Mouse (Mus musculus) MEL (cell line): ENCODE data around the gene Cep131. TPM values are rescaled to one million over a fixed set of nuclear protein-coding genes. Genes with fewer than 3 reads are reported as not detected.

ENCODE experiments used
- DNase-seq: peaks from one replicate; pipeline ENCODE4 v3.0.0; 2011; ENCODE audit warnings: low read depth, low spot score
- H3K27ac ChIP-seq: 2 replicates; pipeline ENCODE4 v1.5.1; 2012; ENCODE audit warnings: low read depth, mild to moderate bottlenecking, control low read depth, low read length, moderate library complexity; ENCODE audit not compliant: control insufficient read depth
- H3K27me3 ChIP-seq, 2 experiments: fragments of 150-350 bp in 1 of 2; sonication (generic) in 1 of 2; 2 replicates each; pipeline ENCODE4 v1.6.1; 2012; ENCODE audit warnings: low read length in 2 of 2, mild to moderate bottlenecking in 2 of 2, improper control_type of control experiment in 1 of 2, moderate library complexity in 1 of 2; ENCODE audit not compliant: insufficient read depth in 2 of 2, control insufficient read depth in 1 of 2
- H3K36me3 ChIP-seq, 2 experiments: 2 replicates each; pipeline ENCODE4 v1.6.1; 2012 to 2014; ENCODE audit warnings: low read length in 2 of 2, improper control_type of control experiment in 1 of 2, inconsistent platforms in 1 of 2, mild to moderate bottlenecking in 1 of 2; ENCODE audit not compliant: insufficient read depth in 2 of 2, control insufficient read depth in 1 of 2
- H3K4me1 ChIP-seq, 2 experiments: fragments of 150-350 bp in 1 of 2; sonication (generic) in 1 of 2; 2 replicates each; pipeline ENCODE4 v1.6.1; 2012; ENCODE audit warnings: low read length in 2 of 2, improper control_type of control experiment in 1 of 2, mild to moderate bottlenecking in 1 of 2; ENCODE audit not compliant: insufficient read depth in 2 of 2, control insufficient read depth in 1 of 2
- H3K4me3 ChIP-seq, 2 experiments: fragments of 150-350 bp in 1 of 2; sonication (generic) in 1 of 2; 2 replicates each; pipeline ENCODE4 v1.5.1; 2012; ENCODE audit warnings: low read depth in 2 of 2, low read length in 2 of 2, mild to moderate bottlenecking in 2 of 2, moderate library complexity in 2 of 2, control low read depth in 1 of 2, improper control_type of control experiment in 1 of 2; ENCODE audit not compliant: control insufficient read depth in 1 of 2, insufficient read depth in 1 of 2
- H3K79me2 ChIP-seq: 2 replicates; pipeline ENCODE4 v1.6.1; 2012; ENCODE audit warnings: mild to moderate bottlenecking, low read length, moderate library complexity; ENCODE audit not compliant: control insufficient read depth, poor library complexity, insufficient read depth
- H3K9ac ChIP-seq: 2 replicates; pipeline ENCODE4 v1.6.1; 2012; ENCODE audit warnings: low read depth, mild to moderate bottlenecking, control low read depth, low read length, moderate library complexity; ENCODE audit not compliant: control insufficient read depth, poor library complexity, severe bottlenecking
- H3K9me3 ChIP-seq: fragments of 150-350 bp; sonication (generic); replicated peaks from 2 replicates; pipeline ENCODE4 v1.6.1; 2012; ENCODE audit warnings: mild to moderate bottlenecking, low read length, improper control_type of control experiment, moderate library complexity; ENCODE audit not compliant: insufficient read depth
- CTCF ChIP-seq, 3 experiments: IDR thresholded peaks in 2 of 3; conservative IDR thresholded peaks in 1 of 3; 2 replicates each; pipeline ENCODE4 v1.5.1; 2011 to 2012; ENCODE audit warnings: low read length in 3 of 3, low read depth in 2 of 3, mild to moderate bottlenecking in 2 of 3, improper control_type of control experiment in 1 of 3, inconsistent platforms in 1 of 3, mixed read lengths in 1 of 3, moderate library complexity in 1 of 3; ENCODE audit not compliant: control insufficient read depth in 1 of 3, insufficient read depth in 1 of 3, poor library complexity in 1 of 3, severe bottlenecking in 1 of 3
- ETS1 ChIP-seq: IDR thresholded peaks from 2 replicates; pipeline ENCODE4 v1.6.1; 2012; ENCODE audit warnings: low read depth, mild to moderate bottlenecking, inconsistent platforms, low read length, improper control_type of control experiment, moderate library complexity
- MAX ChIP-seq: IDR thresholded peaks from 2 replicates; pipeline ENCODE4 v1.6.1; 2011; ENCODE audit warnings: low read length, improper control_type of control experiment
- MAZ ChIP-seq: IDR thresholded peaks from 2 replicates; pipeline ENCODE4 v1.6.1; 2012; ENCODE audit warnings: low read depth, mild to moderate bottlenecking, inconsistent platforms, low read length, improper control_type of control experiment
- MEF2A ChIP-seq: IDR thresholded peaks from 2 replicates; pipeline ENCODE4 v1.6.1; 2014; ENCODE audit warnings: low read depth, mild to moderate bottlenecking, inconsistent platforms, low read length, improper control_type of control experiment; ENCODE audit not compliant: poor library complexity, insufficient replicate concordance, severe bottlenecking; ENCODE audit errors: extremely low read depth
- MXI1 ChIP-seq: IDR thresholded peaks from 2 replicates; pipeline ENCODE4 v1.6.1; 2011; ENCODE audit warnings: mild to moderate bottlenecking, low read depth, low read length, improper control_type of control experiment
- NRF1 ChIP-seq: IDR thresholded peaks from 2 replicates; pipeline ENCODE4 v1.6.1; 2014; ENCODE audit warnings: low read depth, mild to moderate bottlenecking, inconsistent platforms, low read length, improper control_type of control experiment, moderate library complexity; ENCODE audit not compliant: poor library complexity, insufficient read depth, severe bottlenecking
- POLR2A ChIP-seq, 2 experiments: IDR thresholded peaks; 2 replicates each; pipeline ENCODE4 v1.6.1; 2011 to 2012; ENCODE audit warnings: low read length in 2 of 2, mild to moderate bottlenecking in 2 of 2, control low read depth in 1 of 2, improper control_type of control experiment in 1 of 2, low read depth in 1 of 2, moderate library complexity in 1 of 2; ENCODE audit not compliant: control insufficient read depth in 1 of 2, insufficient read depth in 1 of 2, poor library complexity in 1 of 2
- POLR2AphosphoS2 ChIP-seq: IDR thresholded peaks from 2 replicates; pipeline ENCODE4 v1.6.1; 2011; ENCODE audit warnings: low read length, improper control_type of control experiment
- RAD21 ChIP-seq: IDR thresholded peaks from 2 replicates; pipeline ENCODE4 v1.6.1; 2011; ENCODE audit warnings: mild to moderate bottlenecking, low read depth, low read length, improper control_type of control experiment
- SMC3 ChIP-seq: IDR thresholded peaks from 2 replicates; pipeline ENCODE4 v1.6.1; 2011; ENCODE audit warnings: low read depth, low read length, improper control_type of control experiment
- ZKSCAN1 ChIP-seq: IDR thresholded peaks from 2 replicates; pipeline ENCODE4 v1.6.1; 2012; ENCODE audit warnings: low read depth, mild to moderate bottlenecking, inconsistent platforms, low read length, improper control_type of control experiment, moderate library complexity
- polyA plus RNA-seq, 2 experiments: library from polyadenylated mRNA; stranded (reverse) in 1 of 2; unstranded in 1 of 2; fragments of >175 nt in 1 of 2; fragments of >200 nt in 1 of 2; gene quantifications; 2 replicates each; pipeline versions ENCODE4 v1.2.1 to v1.2.4; 2012; ENCODE audit warnings: low replicate concordance in 2 of 2, low read depth in 1 of 2; ENCODE audit not compliant: insufficient read length in 2 of 2, insufficient read depth in 1 of 2, missing spikeins in 1 of 2
- total RNA-seq: library from RNA; depleted of rRNA; stranded (reverse); fragments of 300-350 nt; gene quantifications from 2 replicates; pipeline ENCODE4 v1.2.3, GENCODE M21; 2012

Cep131 gene
- total and polyA plus RNA-seq, 3 experiments: 21.6 to 26.6 TPM; not detected in 1

- H3K36me3 ChIP-seq: no peaks in the 10 kb centered on the region
Measured at GRCm38 (mm10) chr11:120070286-120070930, 16.2 kb downstream of the Cep131 start.

GRCm38 (mm10) chr11:120069261-120069660, 17.4 kb downstream of the Cep131 start:
- no peak for DNase-seq
- no peaks in the 10 kb centered on the region for H3K9me3 ChIP-seq
- H3K9ac ChIP-seq: no peak overlapping the region
- H3K4me1 ChIP-seq: no peaks in the 10 kb centered on the region; a peak in 1 of 4 replicates
- no peak for TF ChIP-seq NRF1
- no peak overlapping the region for H3K27ac ChIP-seq
- H3K27me3 ChIP-seq: no peaks in the 10 kb centered on the region
- no peaks in the 10 kb centered on the region for H3K36me3 ChIP-seq
- H3K4me3 ChIP-seq: no peak overlapping the region
- no peaks in the 10 kb centered on the region for H3K79me2 ChIP-seq

More at GRCm38 (mm10) chr11:120070286-120070930, 16.2 kb downstream of the Cep131 start:
- Histone ChIP-seq H3K27ac (no peak overlapping the region), H3K27me3 (no peaks in the 10 kb centered on the region), H3K4me3 (no peak overlapping the region), H3K9me3 (no peaks in the 10 kb centered on the region), H3K79me2 (no peaks in the 10 kb centered on the region)
- TF ChIP-seq MAX (no peak), NRF1 (no peak), ZKSCAN1 (no peak), POLR2AphosphoS2 (no peak)
- TF ChIP-seq, all 39 proteins: peak for 0
- no peaks in the 10 kb centered on the region for H3K4me1 ChIP-seq
- H3K9ac ChIP-seq: no peak overlapping the region
- DNase-seq: no peak

DNA sequence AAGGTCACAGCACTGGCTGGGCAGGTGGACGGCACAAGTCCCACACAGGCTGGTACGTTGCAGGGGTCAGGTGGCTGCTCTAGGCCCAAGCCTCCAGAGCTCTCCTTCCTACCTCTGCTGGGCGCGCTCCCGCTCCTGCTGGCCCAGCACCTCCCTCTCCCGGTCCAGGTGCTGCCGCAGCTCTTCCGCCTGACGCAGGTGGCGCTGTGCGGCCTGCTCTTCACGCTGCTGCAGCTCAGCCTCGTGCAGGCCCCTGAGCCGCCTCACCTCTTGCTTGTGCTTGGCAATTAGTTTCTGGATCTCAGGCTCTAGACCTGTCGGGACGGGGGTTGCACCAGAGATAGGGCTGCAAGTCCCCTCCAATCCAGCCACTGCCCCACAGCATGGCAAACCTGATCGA, 18.8 kb downstream of the Cep131 start:
- H3K9me3 ChIP-seq: no peaks in the 10 kb centered on the region
- H3K4me1 ChIP-seq: no peaks in the 10 kb centered on the region; a peak in 1 of 4 replicates
- no peak for DNase-seq
- no peak overlapping the region for H3K9ac ChIP-seq
- H3K36me3 ChIP-seq: no peaks in the 10 kb centered on the region
- H3K4me3 ChIP-seq: no peak overlapping the region
- TF ChIP-seq CTCF (IDR thresholded peaks at IDR 0.05 in 2 of 3, conservative IDR thresholded peaks at IDR 0.05 in 1 of 3; ENCODE audit: control insufficient read depth in 1 of 3, insufficient read depth in 1 of 3, low read depth in 2 of 3, low read length in 3 of 3, poor library complexity in 1 of 3, severe bottlenecking in 1 of 3) (peak in 1 of 3 experiments; percentile 39; a peak in 2 of 6 replicates), ZKSCAN1 (no peak), MAZ (no peak), MXI1 (no peak)
- H3K27ac ChIP-seq: no peak overlapping the region
- H3K79me2 ChIP-seq: no peaks in the 10 kb centered on the region
- no peaks in the 10 kb centered on the region for H3K27me3 ChIP-seq

DNA sequence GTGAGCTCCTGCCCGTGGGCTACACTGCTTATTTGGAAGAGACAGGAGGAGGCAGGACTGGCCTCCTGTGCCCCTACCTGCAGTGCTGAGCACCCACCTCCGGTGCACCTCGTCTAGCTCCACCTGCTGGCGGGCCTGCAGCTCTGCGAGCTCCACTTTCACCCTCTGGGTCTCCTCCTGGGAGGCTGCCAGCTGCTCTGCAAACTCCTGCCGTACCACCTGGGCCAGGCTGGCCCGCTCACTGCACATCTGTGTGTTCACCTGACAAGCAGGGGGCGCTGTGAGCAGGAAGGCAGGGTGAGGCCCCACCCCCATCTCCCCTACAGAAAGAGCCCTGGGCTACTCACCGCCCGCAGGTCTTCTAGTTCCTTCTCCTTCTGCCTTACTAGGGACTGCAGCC, 21.3 kb downstream of the Cep131 start:
- peak; percentile 60 for DNase-seq
- no peaks in the 10 kb centered on the region for H3K9me3 ChIP-seq
- no peaks in the 10 kb centered on the region for H3K36me3 ChIP-seq
- no peak overlapping the region for H3K27ac ChIP-seq
- no peaks in the 10 kb centered on the region; a peak in 1 of 4 replicates for H3K4me1 ChIP-seq
- no peaks in the 10 kb centered on the region for H3K27me3 ChIP-seq
- no peak overlapping the region for H3K9ac ChIP-seq
- no peak for TF ChIP-seq ETS1
- peak; percentile 77 to 90 (median 90) for TF ChIP-seq CTCF (IDR thresholded peaks at IDR 0.05 in 2 of 3, conservative IDR thresholded peaks at IDR 0.05 in 1 of 3; ENCODE audit: control insufficient read depth in 1 of 3, insufficient read depth in 1 of 3, low read depth in 2 of 3, low read length in 3 of 3, poor library complexity in 1 of 3, severe bottlenecking in 1 of 3)
- no peak for TF ChIP-seq MEF2A
- peak; percentile 70 for TF ChIP-seq SMC3
- peak; percentile 45 for TF ChIP-seq RAD21
- no peak for TF ChIP-seq POLR2A (IDR thresholded peaks at IDR 0.05; ENCODE audit: control insufficient read depth in 1 of 2, insufficient read depth in 1 of 2, low read depth in 1 of 2, low read length in 2 of 2, poor library complexity in 1 of 2)
- H3K79me2 ChIP-seq: no peaks in the 10 kb centered on the region
- H3K4me3 ChIP-seq: no peak overlapping the region
